Mouse (Mus musculus): ENCODE measurements around the gene Tspear. TPM values are rescaled to one million over a fixed set of nuclear protein-coding genes. Genes with fewer than 3 reads are reported as not detected.

The Tspear gene
- polyA plus RNA-seq, 1 experiment from 2014 or later = 0.19 TPM

DNA sequence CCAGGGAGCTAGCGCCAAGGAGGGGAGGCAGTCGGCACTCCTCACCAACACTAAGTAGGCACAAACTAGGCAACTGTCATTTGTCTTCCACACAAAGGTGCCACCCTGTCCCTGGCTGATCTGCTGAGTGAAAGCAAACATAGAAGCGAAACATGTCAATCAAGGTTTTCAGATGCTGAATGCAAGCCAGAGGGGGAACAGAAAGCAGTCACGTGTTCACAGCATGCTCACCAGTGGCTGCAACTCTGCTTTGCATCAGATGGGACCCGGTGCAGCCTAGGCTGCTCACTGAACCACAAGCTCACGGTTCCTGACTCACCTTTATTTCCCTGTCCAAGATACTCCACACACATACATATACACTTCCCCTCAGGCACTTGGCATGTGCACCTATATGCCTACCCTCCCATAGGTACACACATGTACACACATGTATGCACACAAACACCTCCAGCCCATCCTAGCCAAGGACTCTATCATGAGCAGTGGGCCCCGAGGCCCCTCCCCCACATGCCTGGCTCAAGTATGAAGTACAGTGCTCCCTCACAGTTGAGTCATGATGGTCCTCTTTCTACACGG, 204.7 kb downstream of the Tspear start:
- ATAC-seq (ENCODE audit: borderline replicate concordance, extremely low read depth, low FRiP score, low TSS enrichment) = 0 out of 2 replicates have a peak, but pooled peaks have one; percentile 3
- Histone ChIP-seq H3K9ac (no peak overlapping the region), H3K4me1 (no peaks in the 10 kb centered on the region), H3K27me3 (no peaks in the 10 kb centered on the region), H3K4me3 (no peak overlapping the region), H3K9me3 (no peaks in the 10 kb centered on the region), H3K36me3 (no peaks in the 10 kb centered on the region), H3K4me2 (no peak overlapping the region), H3K27ac (no peak overlapping the region)
- WGBS = 78% methylated on average over 8 of the region's 8 CpGs

DNA sequence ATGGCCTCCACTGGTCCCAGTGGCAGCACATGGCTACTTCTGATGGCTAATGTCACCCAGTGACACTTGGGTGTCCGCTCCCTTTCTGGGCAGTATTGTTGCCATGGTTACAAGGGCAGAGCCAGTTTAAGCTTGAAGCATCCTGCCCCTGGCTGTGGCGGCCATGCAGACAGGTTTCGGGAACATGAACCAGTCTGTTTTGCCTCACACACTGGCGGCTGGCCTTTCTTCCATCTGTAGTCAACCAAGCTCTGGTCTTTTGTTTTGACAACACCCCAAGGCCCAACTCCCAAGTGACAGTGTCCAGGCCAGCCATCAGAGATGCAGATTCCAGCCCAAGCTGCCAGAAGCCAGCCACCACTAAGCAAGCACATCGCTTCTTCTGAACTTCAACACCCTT, 209.2 kb downstream of the Tspear start:
- 46% methylated on average over 5 of the region's 5 CpGs for WGBS
- Histone ChIP-seq H3K36me3 (no peaks in the 10 kb centered on the region), H3K4me1 (no peaks in the 10 kb centered on the region), H3K27ac (no peak overlapping the region), H3K4me2 (no peak overlapping the region), H3K9ac (no peak overlapping the region), H3K4me3 (no peak overlapping the region), H3K27me3 (no peaks in the 10 kb centered on the region), H3K9me3 (no peaks in the 10 kb centered on the region)
- ATAC-seq (ENCODE audit: borderline replicate concordance, extremely low read depth, low FRiP score, low TSS enrichment) = no peak

DNA sequence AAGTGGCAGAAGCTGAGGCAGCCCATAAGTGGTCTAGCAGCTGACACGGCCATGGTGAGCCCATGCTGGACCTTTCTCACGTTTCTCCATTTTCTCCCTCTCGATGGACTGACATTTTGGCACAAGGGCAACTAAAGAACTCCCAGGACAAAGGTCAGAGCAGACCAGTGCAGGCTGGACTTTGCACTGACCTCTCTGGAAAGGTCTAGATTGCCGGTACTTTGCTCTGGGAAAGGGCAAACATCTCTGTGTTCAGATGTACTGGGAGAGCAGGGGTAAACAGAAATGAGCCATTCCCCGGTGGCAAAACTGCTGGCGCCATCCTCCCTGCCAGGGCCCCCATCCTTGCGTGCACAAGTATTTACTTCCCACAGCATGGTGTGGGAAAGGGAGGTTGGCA, 213.8 kb downstream of the Tspear start:
- Histone ChIP-seq H3K27ac (no peak overlapping the region), H3K36me3 (no peaks in the 10 kb centered on the region), H3K9ac (no peak overlapping the region), H3K27me3 (peaks cover 9% of the 10 kb centered on the region), H3K4me3 (no peak overlapping the region), H3K4me2 (no peak overlapping the region), H3K9me3 (no peaks in the 10 kb centered on the region), H3K4me1 (peaks cover 14% of the 10 kb centered on the region)
- WGBS = 64% methylated on average over 7 of the region's 7 CpGs
- ATAC-seq (ENCODE audit: borderline replicate concordance, extremely low read depth, low FRiP score, low TSS enrichment) = no peak

DNA sequence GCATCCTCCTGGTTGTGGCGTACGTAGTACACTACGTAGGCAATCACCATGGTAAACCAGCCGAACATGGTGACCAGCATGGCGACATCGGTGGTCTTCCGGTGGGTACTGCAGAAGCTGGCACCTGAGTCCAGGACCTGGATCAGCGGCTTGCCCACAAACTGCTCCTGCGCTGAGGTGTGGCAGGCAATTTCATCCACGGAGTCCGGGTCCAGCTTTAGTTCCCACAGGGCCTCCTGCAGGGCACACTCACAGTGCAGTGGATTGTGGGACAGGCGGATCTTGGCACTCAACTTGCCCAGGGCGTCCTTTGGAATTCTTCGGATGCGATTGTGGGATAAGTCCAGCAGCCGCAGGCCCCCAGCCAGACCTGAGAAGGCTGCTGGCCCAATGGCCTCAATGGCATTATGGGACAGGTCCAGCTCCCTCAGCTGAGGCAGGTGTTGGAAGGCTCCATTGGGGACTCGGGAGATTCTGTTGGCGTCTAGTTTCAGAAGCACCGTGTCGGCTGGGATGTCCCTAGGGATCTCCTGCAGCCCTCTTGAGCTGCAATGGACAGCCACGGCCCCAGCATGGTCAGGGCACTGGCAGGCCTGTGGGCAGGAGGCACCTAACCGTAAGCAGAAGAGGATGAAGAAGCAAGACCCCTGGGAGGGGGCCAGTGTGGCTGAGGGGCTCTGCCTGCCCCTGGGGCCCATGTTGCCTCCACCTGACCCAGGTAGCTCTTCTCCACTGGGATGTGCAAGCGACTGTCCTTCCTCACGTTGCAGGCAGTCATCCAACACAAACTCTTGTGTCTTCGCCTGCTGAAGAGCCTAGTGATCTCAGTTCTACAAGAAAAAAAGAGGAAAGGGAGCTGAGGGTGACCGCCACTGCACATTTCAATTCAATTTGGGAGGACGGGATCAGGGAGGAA, 214.8 kb downstream of the Tspear start:
- Histone ChIP-seq H3K27me3 (peaks cover 9% of the 10 kb centered on the region), H3K27ac (no peak overlapping the region), H3K4me2 (peak overlapping the region; percentile 87), H3K4me3 (peak overlapping the region; percentile 68), H3K36me3 (no peaks in the 10 kb centered on the region), H3K9ac (peak overlapping the region; percentile 53), H3K4me1 (peaks cover 14% of the 10 kb centered on the region), H3K9me3 (no peaks in the 10 kb centered on the region)
- WGBS = 82% methylated on average over 27 of the region's 27 CpGs
- ATAC-seq (ENCODE audit: borderline replicate concordance, extremely low read depth, low FRiP score, low TSS enrichment) = no peak

DNA sequence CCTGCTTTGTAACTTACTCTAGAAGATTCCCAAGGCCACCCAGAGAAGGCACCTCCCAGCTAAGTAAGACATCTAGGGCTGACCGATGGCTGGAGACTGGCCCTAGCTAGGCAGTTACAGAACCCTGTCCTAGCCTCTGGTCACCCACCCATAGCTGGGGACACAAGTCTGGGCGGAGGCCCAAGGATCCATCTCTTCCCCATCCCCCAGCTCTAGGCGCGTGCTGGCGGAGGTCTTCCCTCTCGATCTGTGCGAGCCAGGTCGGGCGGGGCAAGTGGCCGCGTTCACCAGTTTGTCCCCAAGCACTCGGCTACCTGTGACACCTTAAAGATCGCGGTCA, 215.5 kb downstream of the Tspear start:
- Histone ChIP-seq H3K27me3 (peaks cover 9% of the 10 kb centered on the region), H3K9ac (peak overlapping the region; percentile 53), H3K4me1 (peaks cover 14% of the 10 kb centered on the region), H3K9me3 (no peaks in the 10 kb centered on the region), H3K4me3 (peak overlapping the region; percentile 68), H3K4me2 (peak overlapping the region; percentile 87), H3K27ac (no peak overlapping the region), H3K36me3 (no peaks in the 10 kb centered on the region)
- 2% methylated on average over 14 of the region's 14 CpGs for WGBS
- ATAC-seq (ENCODE audit: borderline replicate concordance, extremely low read depth, low FRiP score, low TSS enrichment) = peak; percentile 44; the same call in 1 of the 2 replicates

DNA sequence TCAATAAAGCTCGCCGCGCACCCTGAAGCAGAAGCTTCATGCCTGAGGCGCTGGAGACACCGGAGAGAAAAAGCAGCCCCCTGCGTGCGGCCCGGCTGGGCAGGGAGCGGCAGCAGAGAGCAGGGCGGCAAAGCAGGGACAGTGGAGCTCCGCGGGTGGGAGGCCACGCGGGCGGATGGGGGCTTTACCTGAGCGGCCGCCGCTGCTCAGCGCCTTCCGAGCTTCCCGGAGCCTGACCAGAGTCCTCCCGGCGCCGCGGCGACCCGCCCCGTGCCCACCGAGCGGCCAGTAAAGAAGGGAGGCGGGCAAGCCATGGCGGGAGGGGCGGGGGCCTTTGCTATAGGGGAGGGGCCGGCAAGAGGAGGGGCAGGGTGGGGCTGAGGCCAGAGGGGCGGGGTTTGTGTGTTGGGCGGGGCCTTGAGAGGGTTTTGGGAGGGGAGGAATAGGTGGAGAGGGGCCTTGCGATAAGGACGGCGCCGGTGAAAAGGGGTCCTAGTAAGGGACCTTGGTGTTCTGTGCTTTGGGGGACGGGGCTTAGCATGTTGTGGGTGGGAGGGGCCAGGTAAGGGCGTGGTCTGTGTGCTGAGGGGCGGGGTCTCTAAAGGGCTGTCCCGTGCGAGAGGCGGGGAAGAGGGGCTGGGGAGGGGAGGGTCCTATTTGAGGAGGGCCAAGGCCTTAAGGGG, 216.0 kb downstream of the Tspear start, which contains the start of gene Lrrc3:
TSS of gene Lrrc3 (minus strand) at position 326 of the 683 bp plus-strand sequence.
- Histone ChIP-seq H3K36me3 (no peaks in the 10 kb centered on the region), H3K4me3 (peak within 1 kb of the TSS; percentile 68), H3K27ac (no peak within 1 kb of the TSS), H3K4me1 (peaks cover 14% of the 10 kb centered on the region), H3K9ac (peak within 1 kb of the TSS; percentile 53), H3K27me3 (peaks cover 9% of the 10 kb centered on the region), H3K9me3 (no peaks in the 10 kb centered on the region), H3K4me2 (peak within 1 kb of the TSS; percentile 87)
- ATAC-seq (ENCODE audit: borderline replicate concordance, extremely low read depth, low FRiP score, low TSS enrichment) = peak; percentile 80
- WGBS = under 1% methylated on average over 44 of the region's 46 CpGs

DNA sequence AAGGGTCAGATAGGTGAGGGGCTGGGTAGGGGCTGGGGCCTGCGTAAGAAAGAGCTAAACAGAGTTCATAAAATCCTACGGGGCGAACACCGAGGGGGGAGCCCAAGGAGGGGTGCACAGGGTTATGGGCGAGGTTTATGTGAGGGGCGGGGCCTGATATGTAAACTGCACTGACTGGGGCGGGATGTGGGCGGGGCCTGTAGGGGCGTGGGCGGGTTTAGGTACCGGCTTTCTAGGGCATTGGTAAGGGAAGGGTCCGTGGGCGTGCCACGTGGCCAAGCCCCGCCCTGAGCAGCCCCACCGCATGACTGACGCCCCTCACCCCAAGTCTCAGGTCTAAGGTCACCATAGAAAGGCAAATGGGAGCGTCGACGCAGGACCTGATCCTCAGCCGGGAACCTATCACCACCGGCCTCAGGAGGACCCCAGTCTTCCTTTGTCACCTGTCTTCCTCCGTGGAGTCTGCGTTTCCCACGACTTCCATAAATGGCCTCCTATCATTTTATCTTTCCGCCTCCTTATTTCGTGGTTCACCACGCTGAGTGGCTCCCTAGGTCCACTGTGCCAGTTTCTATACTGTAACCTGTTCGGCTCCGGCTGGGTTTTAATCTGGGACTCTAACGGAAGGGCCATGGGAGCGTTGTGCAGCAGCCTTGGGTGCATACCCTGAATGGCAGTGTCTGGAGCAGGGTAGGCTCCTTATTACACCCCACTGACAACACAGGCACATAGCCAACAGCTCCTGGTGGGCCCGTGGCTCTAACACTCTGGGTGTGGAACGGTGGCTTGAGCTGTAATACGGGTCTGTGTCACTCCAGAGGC, 216.7 kb downstream of the Tspear start:
- Histone ChIP-seq H3K4me2 (peak overlapping the region; percentile 87), H3K36me3 (no peaks in the 10 kb centered on the region), H3K9ac (no peak overlapping the region; the same call in 1 of the 2 replicates), H3K9me3 (no peaks in the 10 kb centered on the region), H3K27ac (no peak overlapping the region), H3K4me3 (peak overlapping the region; percentile 68), H3K27me3 (peaks cover 9% of the 10 kb centered on the region), H3K4me1 (peaks cover 14% of the 10 kb centered on the region)
- 5% methylated on average over 34 of the region's 35 CpGs for WGBS
- peak; percentile 76 for ATAC-seq (ENCODE audit: borderline replicate concordance, extremely low read depth, low FRiP score, low TSS enrichment)

DNA sequence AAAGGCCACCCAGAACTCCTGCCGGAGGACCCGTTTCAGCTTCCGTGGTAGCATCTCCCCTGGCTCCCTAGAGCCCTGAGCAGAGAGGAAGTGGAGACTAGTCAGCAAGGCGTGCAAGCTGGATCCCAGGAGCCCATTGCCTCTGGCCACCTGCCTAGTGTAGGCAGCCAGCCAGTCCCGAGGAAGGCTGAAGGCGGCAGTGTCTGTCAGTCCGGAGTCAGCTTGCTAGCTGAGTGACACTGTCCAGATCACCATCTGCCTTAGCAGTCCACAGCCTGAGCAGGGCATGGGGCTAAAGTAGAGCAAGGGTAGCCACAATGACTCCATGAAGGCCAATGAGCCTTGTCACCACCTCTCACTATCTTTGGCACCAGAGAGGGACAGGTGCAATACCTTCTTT, 226.2 kb downstream of the Tspear start:
- no peak overlapping the region for H3K9ac ChIP-seq
- H3K4me1 ChIP-seq = no peaks in the 10 kb centered on the region
- ATAC-seq (ENCODE audit: borderline replicate concordance, extremely low read depth, low FRiP score, low TSS enrichment) = no peak
- no peaks in the 10 kb centered on the region for H3K27me3 ChIP-seq
- WGBS = 59% methylated on average over 7 of the region's 7 CpGs
- no peak overlapping the region for H3K4me2 ChIP-seq
- H3K9me3 ChIP-seq = no peaks in the 10 kb centered on the region
- no peak overlapping the region for H3K27ac ChIP-seq
- no peaks in the 10 kb centered on the region for H3K36me3 ChIP-seq
- no peak overlapping the region for H3K4me3 ChIP-seq

DNA sequence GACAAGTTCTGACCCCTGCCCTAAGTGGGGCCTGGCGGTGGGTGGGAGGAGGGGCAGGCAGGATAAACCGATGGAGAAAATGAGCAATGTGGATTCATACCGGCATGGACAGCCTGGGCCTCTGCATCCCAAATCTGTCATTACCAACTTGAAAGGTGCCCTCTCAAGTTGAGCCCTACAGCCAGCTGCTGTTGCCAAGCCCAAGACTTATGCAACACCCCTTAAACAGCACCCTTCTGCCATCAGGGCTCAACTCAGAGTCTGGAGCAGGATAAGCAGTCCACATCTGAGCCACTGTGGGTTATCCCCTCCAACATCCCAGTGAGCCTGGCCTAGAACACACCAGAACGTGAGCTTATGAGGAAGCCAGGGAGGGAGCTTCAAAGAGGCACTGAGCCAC, 226.9 kb downstream of the Tspear start:
- Histone ChIP-seq H3K4me1 (no peaks in the 10 kb centered on the region), H3K27ac (no peak overlapping the region), H3K9ac (no peak overlapping the region), H3K4me2 (no peak overlapping the region), H3K9me3 (no peaks in the 10 kb centered on the region), H3K4me3 (no peak overlapping the region), H3K27me3 (no peaks in the 10 kb centered on the region), H3K36me3 (no peaks in the 10 kb centered on the region)
- WGBS = 68% methylated on average over 4 of the region's 4 CpGs
- ATAC-seq (ENCODE audit: borderline replicate concordance, extremely low read depth, low FRiP score, low TSS enrichment) = no peak

DNA sequence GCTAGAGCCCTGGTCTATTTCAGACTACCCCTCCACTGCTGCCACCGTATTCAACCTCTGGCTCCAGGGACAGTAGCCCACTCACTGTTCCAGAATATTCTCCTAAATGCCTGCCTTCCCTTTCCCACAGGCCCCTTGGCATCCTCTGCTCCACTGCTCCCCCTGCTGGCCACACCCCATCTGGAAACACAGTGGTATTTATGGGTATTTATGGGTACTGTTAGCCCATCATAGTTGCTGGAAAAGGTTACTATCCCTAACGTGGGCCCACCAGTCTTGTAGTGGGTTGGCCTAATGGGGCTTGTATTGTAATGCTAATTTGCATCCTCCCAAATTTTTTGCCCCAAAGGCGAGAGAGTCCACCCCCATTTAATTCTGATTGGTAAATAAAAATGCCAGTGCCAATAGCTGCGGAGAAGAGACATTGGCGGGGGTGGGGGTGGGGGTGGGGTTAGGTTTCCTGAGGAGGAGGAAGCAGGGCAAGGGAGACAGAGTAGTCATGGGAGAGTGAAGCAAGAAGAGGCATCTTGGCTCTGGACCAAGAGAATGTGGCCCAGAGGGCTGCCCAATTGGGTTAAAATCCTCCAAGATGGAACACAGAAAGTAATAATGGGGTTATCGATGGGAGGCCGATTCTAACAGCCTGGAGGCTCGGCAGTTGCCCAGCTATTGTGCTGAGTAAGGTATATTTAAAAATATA, 230.4 kb downstream of the Tspear start:
- H3K4me1 ChIP-seq = no peaks in the 10 kb centered on the region
- WGBS = 60% methylated on average over 8 of the region's 8 CpGs

DNA sequence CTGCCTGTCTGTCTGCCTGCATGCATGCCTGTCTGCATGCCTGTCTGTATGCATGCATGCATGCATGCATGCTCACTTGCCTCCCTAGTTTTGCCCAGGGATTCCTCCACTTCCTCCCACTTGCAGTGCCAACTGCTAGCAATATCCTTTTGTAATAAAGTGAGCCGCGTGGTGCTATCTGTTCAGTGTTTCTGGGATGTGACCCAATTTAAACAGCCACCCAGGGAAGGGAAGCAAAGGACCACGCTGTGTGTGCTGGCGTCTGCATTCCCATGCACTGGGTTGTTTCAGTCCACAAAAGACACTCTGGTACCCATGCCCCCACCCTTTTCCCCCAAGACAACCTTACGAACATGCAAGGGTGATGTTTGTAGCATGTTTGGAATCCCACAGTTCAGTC, 234.6 kb downstream of the Tspear start:
- Histone ChIP-seq H3K4me1 (no peaks in the 10 kb centered on the region), H3K36me3 (no peaks in the 10 kb centered on the region), H3K9ac (no peak overlapping the region), H3K4me3 (no peak overlapping the region), H3K27ac (no peak overlapping the region), H3K9me3 (no peaks in the 10 kb centered on the region), H3K27me3 (no peaks in the 10 kb centered on the region), H3K4me2 (no peak overlapping the region)
- WGBS = 68% methylated on average over 5 of the region's 5 CpGs
- ATAC-seq (ENCODE audit: borderline replicate concordance, extremely low read depth, low FRiP score, low TSS enrichment) = no peak

More for the DNA sequence above, 230.4 kb downstream of the Tspear start:
- Histone ChIP-seq H3K27ac (no peak overlapping the region), H3K9ac (no peak overlapping the region), H3K9me3 (no peaks in the 10 kb centered on the region), H3K4me2 (no peak overlapping the region), H3K27me3 (no peaks in the 10 kb centered on the region), H3K4me3 (no peak overlapping the region), H3K36me3 (no peaks in the 10 kb centered on the region)
- ATAC-seq (ENCODE audit: borderline replicate concordance, extremely low read depth, low FRiP score, low TSS enrichment) = no peak
